Mouse (Mus musculus) erythroblast, embryonic 14.5 days (primary cell): Measurements from ENCODE around the gene Slc34a2.

ENCODE experiments used
- GATA1 ChIP-seq: IDR thresholded peaks from 2 replicates; pipeline ENCODE4 v1.6.1; 2012; ENCODE audit warnings: low read length, inconsistent platforms, mixed read lengths
- TAL1 ChIP-seq: IDR thresholded peaks from 3 replicates; pipeline ENCODE4 v1.6.1; 2012; ENCODE audit warnings: low read length, inconsistent platforms, mixed read lengths

DNA sequence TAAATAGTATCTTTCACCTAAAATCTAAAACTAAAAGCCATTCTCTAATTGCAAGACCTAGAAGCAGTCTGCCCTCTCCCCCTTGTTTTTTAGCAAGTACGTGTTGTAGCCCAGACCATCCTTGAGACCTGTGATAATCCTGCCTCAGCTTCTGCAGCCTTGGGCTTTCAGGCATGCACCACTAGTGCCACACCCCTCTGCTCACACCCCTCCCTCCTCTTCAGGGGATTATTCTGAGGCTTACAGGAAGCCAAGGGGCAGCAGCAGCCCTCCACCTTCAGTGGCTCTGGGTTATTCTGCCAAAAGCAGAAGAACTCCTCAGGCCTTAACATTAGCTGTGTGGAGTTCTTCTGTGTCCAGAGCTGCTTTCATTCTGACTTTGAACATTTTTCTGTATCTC lies 13.1 kb downstream of the Slc34a2 start:
- TF ChIP-seq TAL1, result no peak
- TF ChIP-seq GATA1, result no peak
